Mouse (Mus musculus) lung, embryonic 16.5 days (tissue): ENCODE results near the gene Capn3. TPM values are rescaled to one million over a fixed set of nuclear protein-coding genes. Genes with fewer than 3 reads are reported as not detected.

Source experiments
- ATAC-seq: fragments of 200-750 bp; cut with Nextera tagmentation; 2 replicates; pipeline ENCODE4 v1.8.0; 2017; ENCODE audit warnings: low read depth, mild to moderate bottlenecking, moderate library complexity
- H3K27ac ChIP-seq: fragments of 300-500 bp; sonication (generic); 2 replicates; pipeline ENCODE4 v1.5.1; 2014; ENCODE audit warnings: mild to moderate bottlenecking, control low read depth, low read length
- H3K27me3 ChIP-seq: fragments of 300-500 bp; sonication (generic); 2 replicates; pipeline ENCODE4 v1.6.1; 2014; ENCODE audit warnings: low read depth, low read length, mixed read lengths; ENCODE audit not compliant: control insufficient read depth, insufficient read depth
- H3K36me3 ChIP-seq: fragments of 300-500 bp; sonication (generic); 2 replicates; pipeline ENCODE4 v1.6.1; 2014; ENCODE audit warnings: low read length; ENCODE audit not compliant: control insufficient read depth, insufficient read depth
- H3K4me1 ChIP-seq: fragments of 300-500 bp; sonication (generic); replicated peaks from 2 replicates; pipeline ENCODE4 v1.6.1; 2014; ENCODE audit warnings: low read length, mixed read lengths; ENCODE audit not compliant: control insufficient read depth, insufficient read depth
- H3K4me2 ChIP-seq: fragments of 300-500 bp; sonication (generic); 2 replicates; pipeline ENCODE4 v1.6.1; 2014; ENCODE audit warnings: low read depth, low read length, control low read depth
- H3K4me3 ChIP-seq: fragments of 300-500 bp; sonication (generic); 2 replicates; pipeline ENCODE4 v1.5.1; 2014; ENCODE audit warnings: mild to moderate bottlenecking, low read length, control low read depth
- H3K9ac ChIP-seq: fragments of 300-500 bp; sonication (generic); 2 replicates; pipeline ENCODE4 v1.6.1; 2014; ENCODE audit warnings: low read length, control low read depth
- H3K9me3 ChIP-seq: fragments of 300-500 bp; sonication (generic); 2 replicates; pipeline ENCODE4 v1.6.1; 2016; ENCODE audit warnings: low read length; ENCODE audit not compliant: control insufficient read depth
- WGBS: fragments of 180-500 bp; shearing (Covaris S2); extraction: QIAGEN DNeasy Blood & Tissue Kit; methylation state at CpG from one replicate; pipeline ENCODE4 v1.1.7; 2014; 5-methylcytosine and 5-hydroxymethylcytosine counted together
- polyA plus RNA-seq: library from polyadenylated mRNA; unstranded; fragments of >200 nt; fragmentation: Nextera tagmentation; extraction: Ambion mirVana; gene quantifications from 2 replicates; pipeline ENCODE4 v1.2.1, GENCODE M21; 2015

The Capn3 gene
- polyA plus RNA-seq, 1 experiment from 2014 or later, result 1.1 TPM

DNA sequence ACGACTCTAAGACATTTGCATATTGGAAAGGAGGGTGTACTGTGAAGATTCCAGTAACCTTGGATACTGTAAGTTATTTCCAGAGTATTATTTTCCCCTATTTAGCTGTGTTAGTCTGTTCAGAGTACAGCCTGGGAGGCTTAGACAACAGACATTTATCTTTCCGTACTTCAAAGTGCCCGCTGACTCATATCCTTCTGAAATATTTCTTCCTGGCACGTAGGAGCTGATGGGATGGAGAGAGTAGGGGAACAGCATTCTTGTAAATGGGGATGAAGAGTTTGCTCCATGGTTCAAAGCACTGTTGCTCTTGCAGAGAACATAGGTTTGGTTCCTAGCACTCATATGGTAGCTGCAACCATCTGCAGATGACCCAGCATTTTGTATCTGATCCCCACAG is 3.2 kb upstream of the Capn3 start:
- no peak overlapping the region for H3K4me2 ChIP-seq
- no peaks in the 10 kb centered on the region for H3K27me3 ChIP-seq
- no peaks in the 10 kb centered on the region for H3K36me3 ChIP-seq
- no peak overlapping the region for H3K27ac ChIP-seq
- ATAC-seq, result no peak
- no peak overlapping the region for H3K9ac ChIP-seq
- H3K4me3 ChIP-seq, result no peak overlapping the region
- no peaks in the 10 kb centered on the region for H3K4me1 ChIP-seq
- no peaks in the 10 kb centered on the region for H3K9me3 ChIP-seq
- WGBS, result 56% methylated on average over 4 of the region's 4 CpGs

- Histone ChIP-seq H3K36me3 (no peaks in the 10 kb centered on the region), H3K4me2 (no peak overlapping the region), H3K4me1 (no peaks in the 10 kb centered on the region), H3K9me3 (no peaks in the 10 kb centered on the region), H3K4me3 (no peak overlapping the region), H3K9ac (no peak overlapping the region), H3K27ac (no peak overlapping the region), H3K27me3 (no peaks in the 10 kb centered on the region)
- no peak for ATAC-seq
- whole genome bisulfite sequencing, result 50% methylated on average over 2 of the region's 2 CpGs
Observed at GRCm38 (mm10) chr2:120454987-120455386, 832 bp upstream of the Capn3 start.

DNA sequence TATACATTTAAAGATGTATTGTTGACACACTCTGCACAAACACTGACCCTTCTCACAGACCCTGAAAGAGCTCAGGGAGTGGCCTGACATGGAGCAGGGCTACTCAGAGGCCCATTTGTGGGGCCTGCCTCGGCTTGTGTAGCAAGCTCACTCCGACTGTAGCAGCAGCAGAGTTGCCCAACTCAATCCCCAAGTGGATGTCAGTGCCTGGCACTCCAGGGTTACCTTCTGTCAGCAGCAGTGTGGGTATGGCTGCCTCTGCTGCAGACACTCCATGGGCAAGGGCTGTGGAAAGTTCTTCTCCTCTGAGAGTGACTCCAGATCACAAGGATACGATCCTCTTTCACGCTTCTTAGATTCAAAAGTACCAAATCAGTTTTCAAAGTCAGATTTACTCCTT is 4.4 kb downstream of the Capn3 start:
- no peaks in the 10 kb centered on the region for H3K9me3 ChIP-seq
- no peaks in the 10 kb centered on the region for H3K36me3 ChIP-seq
- no peak overlapping the region for H3K9ac ChIP-seq
- WGBS, result 79% methylated on average over 4 of the region's 4 CpGs
- H3K4me1 ChIP-seq, result no peaks in the 10 kb centered on the region
- no peaks in the 10 kb centered on the region for H3K27me3 ChIP-seq
- no peak overlapping the region for H3K27ac ChIP-seq
- H3K4me2 ChIP-seq, result no peak overlapping the region
- H3K4me3 ChIP-seq, result no peak overlapping the region
- ATAC-seq, result no peak

DNA sequence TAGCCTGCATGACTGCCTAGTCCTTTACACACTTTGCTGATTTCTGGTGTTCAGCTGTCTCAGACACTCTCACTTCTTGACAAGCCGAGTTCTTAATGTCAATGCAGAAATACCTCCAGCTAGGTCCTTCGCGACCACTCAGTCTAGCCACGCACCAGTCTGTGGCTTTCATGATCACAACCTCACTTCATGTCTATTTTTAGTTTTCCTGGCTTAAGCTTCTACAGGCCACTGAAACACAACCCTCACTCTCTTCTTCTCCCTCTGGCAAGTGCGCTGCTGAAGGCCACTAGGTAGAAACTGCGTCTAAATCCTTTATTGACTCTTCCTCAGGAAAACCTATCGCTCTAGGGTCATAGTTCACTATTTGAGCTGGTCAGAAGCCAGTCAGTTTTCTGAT is 7.5 kb downstream of the Capn3 start:
- H3K27me3 ChIP-seq, result no peaks in the 10 kb centered on the region
- 64% methylated on average over 7 of the region's 7 CpGs for WGBS
- H3K4me3 ChIP-seq, result no peak overlapping the region
- no peak for ATAC-seq
- H3K36me3 ChIP-seq, result no peaks in the 10 kb centered on the region
- H3K9ac ChIP-seq, result no peak overlapping the region
- no peak overlapping the region for H3K4me2 ChIP-seq
- no peaks in the 10 kb centered on the region for H3K4me1 ChIP-seq
- no peak overlapping the region for H3K27ac ChIP-seq
- no peaks in the 10 kb centered on the region for H3K9me3 ChIP-seq

DNA sequence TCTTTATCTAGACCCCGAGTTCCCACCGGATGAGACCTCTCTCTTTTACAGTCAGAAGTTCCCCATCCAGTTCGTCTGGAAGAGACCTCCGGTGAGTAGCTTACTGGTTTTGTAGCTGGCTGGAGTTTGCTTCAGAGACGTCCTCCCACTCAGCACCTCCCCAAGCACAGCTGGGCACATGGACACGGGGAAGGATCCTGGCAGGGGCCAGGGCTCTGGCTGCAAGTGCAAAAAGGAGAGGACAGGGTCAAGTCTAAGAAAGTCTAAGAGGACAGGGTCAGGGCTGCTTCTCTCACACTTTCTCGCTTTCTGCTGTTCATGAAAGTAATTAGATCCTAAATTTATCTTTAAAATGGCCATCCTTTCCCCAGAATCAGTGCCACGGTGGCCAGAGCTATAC is 8.3 kb downstream of the Capn3 start:
- H3K4me1 ChIP-seq, result no peaks in the 10 kb centered on the region
- no peaks in the 10 kb centered on the region for H3K27me3 ChIP-seq
- no peak for ATAC-seq
- H3K36me3 ChIP-seq, result no peaks in the 10 kb centered on the region
- H3K9ac ChIP-seq, result no peak overlapping the region
- WGBS, result 63% methylated on average over 8 of the region's 8 CpGs
- no peak overlapping the region for H3K27ac ChIP-seq
- no peak overlapping the region for H3K4me3 ChIP-seq
- H3K9me3 ChIP-seq, result no peaks in the 10 kb centered on the region
- no peak overlapping the region for H3K4me2 ChIP-seq

DNA sequence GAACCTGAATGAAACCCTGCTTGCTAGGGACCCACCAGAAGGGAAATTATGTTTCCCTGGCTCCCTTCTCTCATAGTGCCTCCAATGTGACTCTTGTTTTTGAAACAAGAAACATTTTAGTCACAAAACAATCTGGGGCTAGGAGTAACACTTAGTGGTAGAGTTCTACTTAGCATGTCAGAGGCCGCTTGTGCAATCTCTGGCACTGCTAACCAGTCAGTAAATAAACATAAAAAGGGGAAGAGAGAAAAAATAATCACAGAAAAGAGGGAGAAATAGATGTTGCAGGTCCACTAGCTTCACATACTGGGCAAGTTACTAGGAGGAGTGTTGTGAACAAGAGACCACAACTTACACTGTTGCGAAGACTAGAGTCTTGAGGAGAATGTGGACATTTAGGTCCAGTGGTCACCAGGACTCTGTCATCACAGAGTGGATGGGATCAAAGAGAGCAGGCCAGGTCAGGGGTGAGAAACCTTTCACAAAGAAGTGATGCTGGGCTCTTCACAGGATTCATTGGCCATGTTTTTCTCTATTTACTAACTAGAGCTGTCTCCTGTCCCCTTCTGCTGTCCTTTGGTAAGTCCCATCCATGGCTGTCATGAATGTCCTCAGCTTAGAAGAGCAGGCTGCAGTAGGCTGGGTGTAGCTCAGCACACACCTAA is 9.0 kb downstream of the Capn3 start:
- Histone ChIP-seq H3K27me3 (no peaks in the 10 kb centered on the region), H3K36me3 (no peaks in the 10 kb centered on the region), H3K4me3 (no peak overlapping the region), H3K4me1 (no peaks in the 10 kb centered on the region), H3K27ac (no peak overlapping the region), H3K9me3 (no peaks in the 10 kb centered on the region), H3K4me2 (no peak overlapping the region), H3K9ac (no peak overlapping the region)
- no peak for ATAC-seq
- 85% methylated on average over 2 of the region's 2 CpGs for WGBS

- Histone ChIP-seq H3K27ac (no peak overlapping the region), H3K36me3 (no peaks in the 10 kb centered on the region), H3K27me3 (no peaks in the 10 kb centered on the region), H3K4me2 (no peak overlapping the region), H3K9ac (no peak overlapping the region), H3K9me3 (no peaks in the 10 kb centered on the region), H3K4me3 (no peak overlapping the region), H3K4me1 (no peaks in the 10 kb centered on the region)
- no peak for ATAC-seq
- WGBS, result 79% methylated on average over 5 of the region's 5 CpGs
Observed at GRCm38 (mm10) chr2:120465397-120465785, 9.6 kb downstream of the Capn3 start.

- H3K27me3 ChIP-seq, result no peaks in the 10 kb centered on the region
- no peak for ATAC-seq
- H3K4me2 ChIP-seq, result no peak overlapping the region
- H3K27ac ChIP-seq, result no peak overlapping the region
- no peaks in the 10 kb centered on the region for H3K9me3 ChIP-seq
- H3K4me3 ChIP-seq, result no peak overlapping the region
- H3K36me3 ChIP-seq, result no peaks in the 10 kb centered on the region
- no peak overlapping the region for H3K9ac ChIP-seq
- H3K4me1 ChIP-seq, result no peaks in the 10 kb centered on the region
Observed at GRCm38 (mm10) chr2:120468011-120468410, 12.2 kb downstream of the Capn3 start.

DNA sequence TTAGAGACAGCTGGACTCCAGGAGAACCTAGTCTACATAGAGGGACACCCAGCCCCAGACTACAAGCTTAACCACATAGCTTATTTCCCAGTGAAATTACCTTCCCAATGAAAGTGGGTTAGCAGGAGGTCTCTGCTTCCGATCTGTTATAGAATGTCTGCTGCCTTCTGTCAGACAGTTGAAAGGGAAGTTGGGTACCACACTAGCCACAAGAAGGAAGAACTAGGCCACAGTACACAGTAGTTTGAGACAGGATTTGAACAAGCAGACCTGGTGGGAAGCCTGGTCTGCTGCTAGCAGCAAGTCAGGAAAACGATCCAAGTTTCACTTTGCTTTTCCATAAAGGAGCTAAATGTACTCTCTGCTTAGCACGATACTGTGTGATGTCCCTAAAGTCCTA is 13.4 kb downstream of the Capn3 start:
- no peak overlapping the region for H3K4me3 ChIP-seq
- WGBS, result 86% methylated on average over 3 of the region's 3 CpGs
- no peak overlapping the region for H3K27ac ChIP-seq
- H3K4me2 ChIP-seq, result no peak overlapping the region
- H3K9me3 ChIP-seq, result no peaks in the 10 kb centered on the region
- no peak for ATAC-seq
- H3K9ac ChIP-seq, result no peak overlapping the region
- no peaks in the 10 kb centered on the region for H3K4me1 ChIP-seq
- H3K27me3 ChIP-seq, result no peaks in the 10 kb centered on the region
- no peaks in the 10 kb centered on the region for H3K36me3 ChIP-seq

GRCm38 (mm10) chr2:120469715-120470114 is 13.9 kb downstream of the Capn3 start:
- no peak overlapping the region for H3K4me2 ChIP-seq
- H3K9me3 ChIP-seq, result no peaks in the 10 kb centered on the region
- no peaks in the 10 kb centered on the region for H3K4me1 ChIP-seq
- H3K27me3 ChIP-seq, result no peaks in the 10 kb centered on the region
- 84% methylated on average over 10 of the region's 10 CpGs for WGBS
- H3K36me3 ChIP-seq, result no peaks in the 10 kb centered on the region
- no peak overlapping the region for H3K27ac ChIP-seq
- H3K4me3 ChIP-seq, result no peak overlapping the region
- H3K9ac ChIP-seq, result no peak overlapping the region
- ATAC-seq, result no peak
